Comparison of ENCODE assay signal across 30 mouse cellular contexts in the genomic region with DNA sequence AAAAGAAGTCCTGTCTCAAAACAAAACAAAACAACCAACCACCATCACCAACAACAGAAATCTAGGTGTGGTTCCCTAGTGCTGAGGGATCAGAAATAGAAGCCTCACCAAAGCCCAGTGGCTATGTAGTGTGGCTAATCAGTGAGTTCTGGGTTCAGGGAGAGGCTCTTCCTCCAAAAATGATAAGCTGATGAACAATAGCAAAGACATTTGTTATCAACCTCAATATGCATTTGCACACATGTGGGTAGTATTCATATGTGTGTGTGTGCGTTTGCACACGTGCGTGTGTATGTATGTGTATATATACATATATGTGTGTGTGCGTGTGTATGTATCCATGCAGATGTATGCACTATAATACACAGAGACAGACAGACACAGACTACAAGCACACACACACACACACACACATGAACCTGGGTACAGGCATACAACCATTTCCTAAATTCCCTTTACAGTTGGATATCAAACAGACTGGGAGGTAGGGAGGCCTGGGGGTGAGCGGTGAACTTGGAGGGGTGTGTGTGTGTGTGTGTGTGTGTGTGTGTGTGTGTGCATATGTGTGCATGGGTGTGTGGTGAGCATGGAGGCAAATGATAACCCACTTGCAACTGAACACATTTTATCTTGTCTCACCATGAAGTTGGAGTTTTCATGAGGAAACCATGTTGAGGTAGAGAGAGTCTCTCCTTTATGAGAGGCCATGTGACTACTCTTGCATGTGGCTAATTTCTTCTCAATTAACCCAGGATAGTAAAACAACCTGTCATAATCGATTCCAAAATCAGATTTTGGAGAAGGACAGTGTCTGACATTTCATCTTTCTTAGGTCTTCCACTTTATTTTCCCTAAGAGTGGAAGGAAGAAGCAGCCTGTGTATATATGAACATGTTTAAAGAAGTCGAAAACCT. TPM values are rescaled to one million over a fixed set of nuclear protein-coding genes. Genes with fewer than 3 reads are reported as not detected.
A peak's percentile ranks its signal among the peaks of the same experiment; 100 is the strongest.
DNase-seq lines count a peak whose midpoint lies in the region; ATAC-seq and TF ChIP-seq lines count a peak whose summit lies in the region.
"Had no signal": no experiment of that assay in that cellular context is flagged by ENCODE, and none has a peak within 500 bp of the region (broad histone marks: within the 10 kb centered on the region; RNA-seq: fewer than 3 reads in every experiment).

No protein-coding gene starts in this region.

- H3K4me3 ChIP-seq in liver, embryonic 11.5 days (ENCODE audit: low read depth, low read length) = no peak overlapping the region
- no peak overlapping the region for H3K4me3 ChIP-seq in liver, embryonic 14.5 days (ENCODE audit: insufficient read depth in 1 of 2, low read depth in 2 of 2, low read length in 2 of 2)
- H3K4me3 ChIP-seq in liver, postnatal 0 days (ENCODE audit: low read depth, low read length) = no peak overlapping the region
- H3K4me3 ChIP-seq: embryonic facial prominence, embryonic 12.5 days; embryonic facial prominence, embryonic 15.5 days; erythroblast, embryonic 14.5 days; forebrain, embryonic 10.5 days; forebrain, embryonic 13.5 days; heart, adult 2 months; heart, embryonic 10.5 days; heart, embryonic 13.5 days; hindbrain, embryonic 13.5 days had no signal

- peak; percentile 77 for TF ChIP-seq EP300 in liver, embryonic 14.5 days (IDR thresholded peaks at IDR 0.05; ENCODE audit: low read depth)
- TF ChIP-seq EP300 in liver, postnatal 0 days (IDR thresholded peaks at IDR 0.05; ENCODE audit: low read depth) = peak; percentile 74

- WGBS in liver, embryonic 11.5 days = 82% methylated on average over 7 of the region's 7 CpGs
- 72% methylated on average over 7 of the region's 7 CpGs for WGBS in liver, embryonic 14.5 days (ENCODE audit: insufficient replicate concordance)
- 79% methylated on average over 7 of the region's 7 CpGs for WGBS in liver, postnatal 0 days (ENCODE audit: insufficient replicate concordance)

- no peak overlapping the region for H3K4me2 ChIP-seq in liver, embryonic 11.5 days
- H3K4me2 ChIP-seq in liver, embryonic 14.5 days (ENCODE audit: low read depth) = no peak overlapping the region
- no peak overlapping the region for H3K4me2 ChIP-seq in liver, postnatal 0 days (ENCODE audit: low read depth, low read length)
- H3K4me2 ChIP-seq: embryonic facial prominence, embryonic 12.5 days; embryonic facial prominence, embryonic 15.5 days; forebrain, embryonic 13.5 days; heart, embryonic 13.5 days; hindbrain, embryonic 13.5 days had no signal

- H3K36me3 ChIP-seq in liver, embryonic 11.5 days (ENCODE audit: control insufficient read depth, insufficient read depth, low read length) = no peaks in the 10 kb centered on the region
- no peaks in the 10 kb centered on the region for H3K36me3 ChIP-seq in liver, embryonic 14.5 days (replicated peaks; ENCODE audit: control insufficient read depth, insufficient read depth, low read depth)
- no peaks in the 10 kb centered on the region for H3K36me3 ChIP-seq in liver, postnatal 0 days (replicated peaks; ENCODE audit: insufficient read depth, low read length)
- H3K36me3 ChIP-seq: embryonic facial prominence, embryonic 12.5 days; embryonic facial prominence, embryonic 15.5 days; forebrain, embryonic 10.5 days; G1E; heart, embryonic 10.5 days; heart, embryonic 13.5 days; hindbrain, embryonic 13.5 days had no signal

- H3K27ac ChIP-seq in liver, embryonic 11.5 days (ENCODE audit: low read depth, low read length) = no peak overlapping the region
- H3K27ac ChIP-seq in liver, embryonic 14.5 days = no peak overlapping the region; the same call in 1 of the 2 replicates
- H3K27ac ChIP-seq in liver, postnatal 0 days (ENCODE audit: low read depth) = no peak overlapping the region
- H3K27ac ChIP-seq: embryonic facial prominence, embryonic 12.5 days; embryonic facial prominence, embryonic 15.5 days; forebrain, embryonic 10.5 days; forebrain, embryonic 13.5 days; heart, adult 2 months; heart, embryonic 10.5 days; heart, embryonic 13.5 days; hindbrain, embryonic 13.5 days had no signal

- no peak overlapping the region for H3K9ac ChIP-seq in liver, embryonic 11.5 days (ENCODE audit: low read depth, low read length)
- no peak overlapping the region for H3K9ac ChIP-seq in liver, embryonic 14.5 days (replicated peaks)
- no peak overlapping the region for H3K9ac ChIP-seq in liver, postnatal 0 days (replicated peaks)
- H3K9ac ChIP-seq: embryonic facial prominence, embryonic 12.5 days; embryonic facial prominence, embryonic 15.5 days; forebrain, embryonic 13.5 days; heart, embryonic 13.5 days; hindbrain, embryonic 13.5 days had no signal

- H3K9me3 ChIP-seq in liver, embryonic 11.5 days (ENCODE audit: control insufficient read depth, low read length) = no peaks in the 10 kb centered on the region
- H3K9me3 ChIP-seq in liver, embryonic 14.5 days (ENCODE audit: control insufficient read depth, low read length) = no peaks in the 10 kb centered on the region
- no peaks in the 10 kb centered on the region for H3K9me3 ChIP-seq in liver, postnatal 0 days (ENCODE audit: low read length)
- H3K9me3 ChIP-seq: embryonic facial prominence, embryonic 12.5 days; embryonic facial prominence, embryonic 15.5 days; forebrain, embryonic 10.5 days; forebrain, embryonic 13.5 days; G1E; heart, embryonic 10.5 days; heart, embryonic 13.5 days; hindbrain, embryonic 13.5 days had no signal

- peak; percentile 50; the same call in 1 of the 2 replicates for ATAC-seq in erythroblast, adult 5-6 weeks (replicated peaks; ENCODE audit: low FRiP score, poor library complexity, severe bottlenecking)
- peak; percentile 65 for ATAC-seq in liver, embryonic 11.5 days (replicated peaks; ENCODE audit: low FRiP score)
- ATAC-seq in liver, embryonic 14.5 days (ENCODE audit: insufficient read depth) = peak; percentile 84
- ATAC-seq in liver, postnatal 0 days = peak; percentile 38; the same call in 1 of the 2 replicates
- no peak for ATAC-seq in inflammation-experienced regulatory T-cells, adult 6 months
- ATAC-seq: forebrain, embryonic 13.5 days; forebrain, embryonic 16.5 days; hindbrain, embryonic 16.5 days had no signal

- no peaks in the 10 kb centered on the region; the same call in none of the 2 replicates for H3K4me1 ChIP-seq in liver, embryonic 11.5 days (replicated peaks; ENCODE audit: control insufficient read depth, insufficient read depth, low read length)
- H3K4me1 ChIP-seq in liver, embryonic 14.5 days (replicated peaks; ENCODE audit: control insufficient read depth in 2 of 2, insufficient read depth in 2 of 2, low read length in 1 of 2) = peaks cover 14 to 20% of the 10 kb centered on the region in 2 experiments
- peaks cover 20% of the 10 kb centered on the region for H3K4me1 ChIP-seq in liver, postnatal 0 days (ENCODE audit: insufficient read depth)
- H3K4me1 ChIP-seq: heart, embryonic 13.5 days had no signal

- H3K27me3 ChIP-seq in liver, embryonic 11.5 days (replicated peaks; ENCODE audit: control insufficient read depth, insufficient read depth, low read length) = peaks cover 7% of the 10 kb centered on the region; the same call in 1 of the 2 replicates
- H3K27me3 ChIP-seq in liver, embryonic 14.5 days (ENCODE audit: control insufficient read depth, insufficient read depth, low read length) = no peaks in the 10 kb centered on the region; the same call in 1 of the 2 replicates
- no peaks in the 10 kb centered on the region; the same call in 1 of the 2 replicates for H3K27me3 ChIP-seq in liver, postnatal 0 days (ENCODE audit: insufficient read depth, low read length)
- H3K27me3 ChIP-seq: CH12.LX; embryonic facial prominence, embryonic 15.5 days had no signal

- DNase-seq in liver, embryonic 11.5 days (ENCODE audit: low spot score) = no peak
- DNase-seq in liver, embryonic 14.5 days (ENCODE audit: low read depth in 3 of 3, low spot score in 3 of 3) = no peak
- DNase-seq in liver, postnatal 0 days = no peak
- DNase-seq in ovary, adult 18-20 months (ENCODE audit: low spot score) = no peak
- DNase-seq in layer of hippocampus, adult 11-12 months (ENCODE audit: low spot score) = no peak
- DNase-seq: adrenal gland, adult 2 months; adrenal gland, postnatal 14 days; B cell, adult 2 months; cerebellum, adult 11 months; cerebellum, adult 2 months; cerebellum, adult 9-11 months; cerebellum, postnatal 25 days; gastrocnemius, postnatal 10 days; gastrocnemius, postnatal 36 days; heart, adult 2 months; heart, postnatal 14 days had no signal

- no peak for TF ChIP-seq CTCF in liver, embryonic 14.5 days (IDR thresholded peaks at IDR 0.05; ENCODE audit: low read depth)
- TF ChIP-seq CTCF in liver, postnatal 0 days (IDR thresholded peaks at IDR 0.05; ENCODE audit: low read depth) = no peak

RNA-seq across cellular contexts. Expression of a gene that starts 39.3 kb away (rescaled TPM):
- 23.4 and 30.2 TPM in 2 replicates for total RNA-seq in erythroblast, adult 5-6 weeks (2015; ENCODE audit: low replicate concordance)
- 25.6 and 26.8 TPM in 2 replicates for total RNA-seq in erythroblast, adult 5-6 weeks (2017; ENCODE audit: low replicate concordance)
- polyA plus RNA-seq in liver, embryonic 11.5 days (2014; fragmentation: Nextera tagmentation; extraction: Ambion mirVana) = 12.7 and 14.1 TPM in 2 replicates
- 2.8 and 4.0 TPM in 2 replicates for polyA plus RNA-seq in liver, embryonic 14.5 days (2012; rRNA removed)
- 4.7 and 5.5 TPM in 2 replicates for polyA plus RNA-seq in liver, embryonic 14.5 days (2014; fragmentation: Nextera tagmentation; extraction: Ambion mirVana)
- 3.1 and 3.4 TPM in 2 replicates for polyA plus RNA-seq in liver, postnatal 0 days (2015; fragmentation: Nextera tagmentation; extraction: Ambion mirVana)
- 1 to 10 TPM; 8.1 to 9.6 (median 8.4) TPM for polyA plus RNA-seq in inflammation-experienced regulatory T-cells, adult 6 months (2017; shearing (Covaris generic))
